Mouse (Mus musculus): ENCODE results near the gene Aspa.
"Not testable (repeated sequence)": the region's sequence is repeated elsewhere in the genome, so short reads cannot be mapped to it uniquely, and the experiment has no call there.

Gene Aspa

DNA sequence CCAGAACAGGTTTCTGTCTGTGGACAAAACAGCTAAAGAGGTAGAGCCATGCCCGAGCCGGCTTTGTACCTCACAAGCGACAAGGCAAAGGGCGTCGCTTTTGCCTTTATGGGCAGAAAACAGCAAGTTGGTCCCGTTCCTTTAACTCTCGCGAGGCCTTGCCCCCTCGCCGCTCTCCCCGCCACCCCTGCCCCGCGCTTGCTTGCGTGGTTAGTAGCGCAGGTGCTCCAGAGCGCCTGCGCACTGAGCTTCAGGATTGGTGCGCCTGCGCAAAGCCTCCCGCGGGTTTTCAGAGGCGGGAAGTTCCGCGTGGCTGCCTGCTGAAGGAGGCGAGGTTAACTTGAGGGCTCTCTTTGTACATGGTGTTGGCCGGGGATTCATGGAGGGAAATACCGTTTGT, at the start of gene Aspa, which contains the start of the genes Gm49340 and Spata22:
Aspa (minus strand) TSS at position 155 of the 400 bp plus-strand sequence.
Gm49340 (plus strand) TSS at position 300 of the 400 bp plus-strand sequence.
Spata22 (plus strand) TSS at position 300 of the 400 bp plus-strand sequence.
- no peak for DNase-seq (ENCODE audit: low read depth, low spot score)

- DNase-seq (ENCODE audit: low read depth, low spot score), result no peak
Measured at GRCm38 (mm10) chr11:73370946-73371345, 41.5 kb upstream of the Aspa start, which contains the start of gene Olfr376. TSS of gene Olfr376 (plus strand) at chr11:73371246.

DNA sequence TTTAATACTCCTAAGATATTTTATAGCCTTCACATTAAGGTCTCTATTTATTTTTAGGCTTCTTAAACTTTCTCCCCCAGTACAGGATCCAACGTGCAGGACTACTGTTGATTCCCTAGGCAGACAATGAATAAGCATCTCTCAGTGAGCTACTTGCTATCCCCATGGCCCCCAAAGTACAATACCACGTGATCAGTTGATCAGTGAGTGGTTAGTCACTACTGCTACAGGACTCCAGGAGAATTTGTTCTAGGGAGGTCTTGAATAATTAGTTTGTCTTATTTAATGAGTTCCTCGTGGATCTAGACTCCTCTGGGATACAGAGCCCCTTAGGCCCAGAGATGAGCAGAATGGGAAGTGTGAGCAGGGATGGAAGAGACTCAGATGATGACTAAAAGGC, 21.1 kb upstream of the Aspa start, which contains the start of gene Olfr20:
Olfr20 (plus strand) TSS at position 301 of the 400 bp plus-strand sequence.
- DNase-seq (ENCODE audit: low read depth, low spot score), result no peak

- DNase-seq (ENCODE audit: low read depth, low spot score), result no peak
Measured at GRCm38 (mm10) chr11:73336919-73337318, 7.5 kb upstream of the Aspa start.

GRCm38 (mm10) chr11:73333357-73333756, 4.0 kb upstream of the Aspa start:
- no peak for DNase-seq (ENCODE audit: low read depth, low spot score)

DNA sequence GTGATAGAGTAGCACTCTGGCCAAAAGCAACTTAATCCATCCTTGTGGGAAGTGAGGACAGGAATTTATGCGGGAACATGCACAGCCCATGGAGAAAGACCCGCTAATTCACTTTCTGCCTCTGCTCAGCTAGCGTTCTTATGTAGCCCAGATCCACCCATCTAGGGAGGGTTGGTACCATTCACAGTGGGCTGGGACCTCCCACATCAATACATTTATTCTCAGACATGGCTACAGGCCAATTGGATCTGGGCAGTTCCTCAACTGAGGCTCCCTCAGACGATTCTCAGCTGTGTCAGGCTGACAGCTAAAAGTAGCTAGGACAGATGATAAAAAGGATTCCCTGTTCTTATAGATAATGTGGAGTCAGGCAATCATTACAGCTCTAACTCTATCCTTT, 2.0 kb downstream of the Aspa start:
- no peak for DNase-seq (ENCODE audit: low read depth, low spot score)

DNA sequence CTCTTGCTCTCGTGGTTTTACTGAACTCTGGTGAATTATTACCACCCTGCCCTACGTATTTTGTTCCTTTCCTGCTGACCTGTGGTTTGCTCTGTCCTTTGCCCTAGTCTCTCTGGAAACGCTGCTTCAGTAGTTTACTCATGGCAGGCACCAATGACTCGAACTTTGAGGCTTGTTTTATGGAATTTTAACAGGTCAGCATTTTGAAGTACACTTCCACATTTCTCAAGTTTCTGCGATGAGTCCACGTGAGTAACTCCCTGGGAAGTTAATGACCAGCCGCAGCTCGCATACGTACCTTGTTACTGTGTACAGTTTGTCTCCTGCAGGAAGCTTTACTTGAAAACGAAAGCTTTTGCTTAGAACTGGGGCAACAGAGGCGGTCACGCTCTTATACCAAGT, 2.9 kb downstream of the Aspa start:
- no peak for DNase-seq (ENCODE audit: low read depth, low spot score)

DNA sequence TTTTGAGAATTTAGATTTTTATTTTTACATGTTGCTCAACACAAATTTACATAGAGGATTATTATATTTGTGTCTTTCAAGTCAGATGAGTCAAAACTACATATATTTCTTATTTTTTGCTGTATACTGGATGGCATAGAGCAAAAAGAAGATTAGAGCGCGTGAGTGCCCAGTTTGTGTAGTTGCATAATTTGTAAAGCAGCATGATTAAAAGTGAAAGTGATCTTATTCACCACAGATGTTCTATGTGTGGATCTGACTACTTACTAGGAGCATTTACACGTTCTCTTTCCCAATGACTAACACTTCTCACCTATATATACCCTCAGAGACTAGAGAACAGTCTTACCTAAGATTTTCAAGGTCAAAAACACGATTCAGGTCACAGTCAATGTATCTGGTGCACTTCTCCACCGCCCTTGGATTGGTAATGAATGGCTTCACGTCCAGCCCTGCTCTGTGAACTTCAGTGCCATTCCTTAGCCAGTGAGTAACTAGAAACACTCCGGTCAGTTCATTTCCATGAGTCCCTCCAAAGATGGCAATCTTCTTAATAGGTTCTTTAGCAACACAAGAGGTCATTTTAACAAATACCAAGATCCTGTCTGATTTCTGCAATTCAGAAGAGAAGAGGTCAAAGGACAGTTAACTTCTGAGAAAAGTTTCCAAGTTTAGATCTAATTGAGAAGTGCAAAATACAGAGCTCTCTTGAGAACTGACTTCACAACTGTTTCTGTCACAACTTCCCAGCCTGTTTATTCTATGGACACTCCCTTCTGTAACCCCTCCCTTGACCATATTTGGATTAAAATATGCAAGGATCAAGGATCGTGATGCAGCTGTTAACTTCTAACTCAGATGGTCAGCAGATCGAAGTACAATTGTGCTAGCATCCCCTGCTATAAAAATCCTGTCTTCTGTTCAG, 5.2 kb downstream of the Aspa start:
- no peak for DNase-seq (ENCODE audit: low read depth, low spot score)

- not testable (repeated sequence) for DNase-seq (ENCODE audit: low read depth, low spot score)
Measured at GRCm38 (mm10) chr11:73321064-73321463, 8.3 kb downstream of the Aspa start.

DNA sequence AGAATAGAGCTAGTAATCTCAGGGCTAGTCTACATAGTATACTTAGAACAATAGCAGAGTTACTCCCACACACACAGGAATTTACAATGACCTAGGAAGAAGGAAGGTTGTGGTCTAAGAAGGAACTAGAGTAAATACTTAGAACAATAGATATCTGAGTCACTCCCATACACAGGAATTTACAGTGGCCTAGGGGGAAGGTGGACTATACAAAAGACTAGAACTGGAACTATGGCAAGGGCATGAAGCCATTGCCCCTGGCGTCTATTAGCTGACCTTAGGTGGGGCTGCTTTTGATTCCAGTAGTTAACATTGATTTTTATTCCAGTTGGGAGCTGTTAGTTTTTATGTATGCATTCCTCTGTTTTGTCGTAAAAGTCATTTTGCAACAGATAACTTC, 10.8 kb downstream of the Aspa start:
- not testable (repeated sequence) for DNase-seq (ENCODE audit: low read depth, low spot score)

- DNase-seq (ENCODE audit: low read depth, low spot score), result no peak
Measured at GRCm38 (mm10) chr11:73315961-73316360, 13.4 kb downstream of the Aspa start.

GRCm38 (mm10) chr11:73303123-73303522, 26.3 kb downstream of the Aspa start:
- no peak for DNase-seq (ENCODE audit: low read depth, low spot score)

- DNase-seq (ENCODE audit: low read depth, low spot score), result no peak
Measured at GRCm38 (mm10) chr11:73289621-73290020, 39.8 kb downstream of the Aspa start.

DNA sequence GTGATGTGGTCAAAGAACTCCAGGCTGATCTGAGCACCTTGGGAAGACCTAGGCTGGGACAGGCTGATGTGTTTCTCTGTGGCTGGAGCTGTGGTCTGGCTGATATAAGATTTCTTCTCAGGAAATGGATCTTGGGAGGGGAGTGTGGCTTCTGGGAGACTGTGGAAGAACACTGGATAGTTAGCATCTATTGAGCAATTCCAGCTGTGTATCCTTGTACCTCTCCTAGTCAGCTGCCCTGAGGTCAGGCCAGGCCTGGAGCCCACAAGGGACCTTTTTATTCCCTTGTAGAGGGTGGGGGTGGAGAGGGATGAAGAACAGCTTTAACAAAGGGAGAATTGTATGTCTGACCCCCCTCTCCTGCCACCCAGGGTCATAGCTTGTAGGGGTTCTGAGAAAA, 45.0 kb downstream of the Aspa start:
- DNase-seq (ENCODE audit: low read depth, low spot score), result no peak

DNA sequence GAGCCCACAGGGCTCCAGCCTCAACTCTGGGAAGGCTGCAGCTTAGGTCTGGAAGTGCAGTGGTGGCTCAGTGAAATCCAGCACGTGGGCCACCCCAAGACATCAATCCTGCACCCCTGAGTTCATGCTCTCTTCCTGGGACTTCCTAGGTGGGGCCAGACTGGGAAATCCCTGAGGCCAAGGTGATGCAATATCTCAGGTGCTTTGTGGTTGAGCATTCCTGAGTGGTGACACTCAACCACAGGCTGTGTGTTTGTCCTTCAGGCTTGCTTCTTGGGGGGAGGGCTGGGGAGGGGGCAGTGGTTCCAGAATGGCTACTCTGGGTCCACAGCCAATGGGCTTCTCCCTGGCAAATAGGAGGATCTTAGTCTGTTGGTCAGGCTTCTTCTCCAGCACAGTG, 45.5 kb downstream of the Aspa start:
- no peak for DNase-seq (ENCODE audit: low read depth, low spot score)

DNA sequence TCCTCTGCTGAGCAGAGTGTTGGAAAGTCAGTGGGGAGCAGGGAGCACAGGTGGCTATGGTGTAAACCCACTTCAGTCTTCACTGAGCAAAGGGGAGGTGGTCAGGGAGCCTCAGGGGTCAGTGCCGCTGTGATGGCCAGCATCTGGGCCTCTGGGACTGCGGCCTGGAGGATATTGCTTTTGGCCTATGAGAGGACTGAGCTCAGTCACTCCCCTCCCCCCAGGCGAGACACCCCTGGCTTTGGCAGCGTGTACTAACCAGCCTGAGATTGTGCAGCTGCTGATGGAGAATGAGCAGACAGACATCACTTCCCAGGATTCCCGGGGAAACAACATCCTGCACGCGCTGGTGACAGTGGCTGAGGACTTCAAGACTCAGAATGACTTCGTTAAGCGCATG, 46.0 kb downstream of the Aspa start:
- no peak for DNase-seq (ENCODE audit: low read depth, low spot score)

- DNase-seq (ENCODE audit: low read depth, low spot score), result peak; percentile 38
Measured at GRCm38 (mm10) chr11:73281528-73282027, 47.8 kb downstream of the Aspa start.

DNA sequence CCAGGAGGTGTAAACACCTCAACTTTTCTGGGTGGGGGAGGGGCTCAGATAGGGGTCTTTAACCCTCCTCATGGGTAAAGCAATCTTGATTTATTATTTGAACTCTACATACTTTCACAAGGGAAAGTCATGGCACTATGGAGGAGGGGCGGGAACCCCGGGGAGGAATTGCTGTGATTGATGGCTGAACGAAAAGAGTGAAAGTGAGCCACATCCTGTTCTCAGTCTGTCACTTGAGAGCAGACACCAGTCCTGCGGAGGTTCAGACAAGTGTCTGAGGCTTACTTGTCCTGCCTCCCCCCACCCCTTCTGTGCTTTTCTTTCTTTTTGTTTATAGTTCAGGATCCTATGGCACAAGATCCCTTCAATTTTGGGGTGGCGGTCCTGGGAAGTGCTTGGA, 48.7 kb downstream of the Aspa start:
- no peak for DNase-seq (ENCODE audit: low read depth, low spot score)

- no peak for DNase-seq (ENCODE audit: low read depth, low spot score)
Measured at GRCm38 (mm10) chr11:73274821-73275220, 54.6 kb downstream of the Aspa start.

GRCm38 (mm10) chr11:73267267-73267666, 62.1 kb downstream of the Aspa start, which contains the start of gene Trpv3:
TSS of gene Trpv3 (plus strand) at chr11:73267388.
- no peak for DNase-seq (ENCODE audit: low read depth, low spot score)

DNA sequence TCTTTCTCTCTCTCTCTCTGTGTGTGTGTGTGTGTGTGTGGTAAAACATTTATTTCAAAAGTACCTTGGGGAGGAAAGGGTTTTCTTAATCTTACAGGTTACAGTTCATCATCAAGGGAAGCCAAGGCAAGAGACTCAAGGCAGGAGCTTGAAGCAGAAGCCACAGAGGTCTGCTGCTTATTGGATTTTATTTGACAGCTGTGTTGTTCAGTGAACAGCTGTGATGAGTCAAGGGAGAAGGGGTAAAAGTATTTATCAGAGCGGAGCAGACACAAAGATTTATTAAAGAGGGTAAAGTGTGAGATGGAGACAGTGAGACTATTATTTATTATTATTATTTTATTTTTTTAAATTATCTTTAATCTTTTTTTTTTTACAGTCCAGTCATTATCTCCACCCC, 68.0 kb downstream of the Aspa start:
- no peak for DNase-seq (ENCODE audit: low read depth, low spot score)

DNA sequence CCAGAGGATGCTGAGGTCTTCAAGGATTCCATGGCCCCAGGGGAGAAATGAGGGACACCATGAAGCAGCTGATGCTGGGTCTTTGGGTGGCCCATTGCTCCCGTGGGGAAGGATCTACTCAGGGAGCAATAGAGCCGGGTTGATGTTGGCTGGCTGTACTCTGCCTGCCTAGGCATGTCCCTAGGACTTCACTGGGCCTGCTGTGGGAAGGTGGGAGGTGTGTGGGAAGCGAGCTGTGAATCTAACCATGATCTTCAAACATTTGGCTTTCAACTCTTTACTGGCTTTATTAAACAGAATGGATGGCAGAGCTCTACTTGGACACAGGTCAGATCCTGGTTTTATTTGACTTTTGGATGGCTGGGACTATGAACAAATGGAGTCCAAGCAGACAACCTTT, 68.9 kb downstream of the Aspa start:
- no peak for DNase-seq (ENCODE audit: low read depth, low spot score)

- no peak for DNase-seq (ENCODE audit: low read depth, low spot score)
Measured at GRCm38 (mm10) chr11:73258664-73259063, 70.7 kb downstream of the Aspa start.
